22 mouse cellular contexts compared by ENCODE assay signal in the genomic region with DNA sequence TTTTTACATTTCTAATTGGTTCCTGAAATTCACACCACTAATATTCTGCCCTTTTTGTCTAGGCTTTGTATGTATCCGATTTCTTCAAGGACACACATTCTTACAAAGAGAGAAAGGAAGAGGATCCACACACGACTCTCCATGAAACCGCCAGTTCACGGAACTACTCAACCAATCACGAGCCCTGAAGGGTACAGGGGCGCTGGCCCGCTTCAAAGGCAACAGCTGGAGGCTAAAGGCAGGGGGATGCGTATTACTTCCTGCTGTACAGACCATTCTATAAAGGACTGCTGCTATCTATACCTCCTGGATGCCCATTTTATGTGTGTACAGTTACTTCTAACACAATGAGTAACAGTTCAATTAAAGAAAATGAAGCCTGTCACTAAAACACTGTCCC. TPM values are rescaled to one million over a fixed set of nuclear protein-coding genes. Genes with fewer than 3 reads are reported as not detected.
DNase-seq lines count a peak whose midpoint lies in the region; ATAC-seq and TF ChIP-seq lines count a peak whose summit lies in the region.
"Had no signal": no experiment of that assay in that cellular context is flagged by ENCODE, and none has a peak within 500 bp of the region (broad histone marks: within the 10 kb centered on the region; RNA-seq: fewer than 3 reads in every experiment).

No protein-coding gene starts in this region.

- H3K27ac ChIP-seq in heart, embryonic 10.5 days: no peak overlapping the region
- no peak overlapping the region for H3K27ac ChIP-seq in heart, adult 2 months
- 0 out of 2 replicates have a peak overlapping the region, but pooled peaks have one; percentile 9 for H3K27ac ChIP-seq in liver, embryonic 15.5 days (replicated peaks)
- no peak overlapping the region for H3K27ac ChIP-seq in liver, embryonic 11.5 days (ENCODE audit: low read depth, low read length)
- H3K27ac ChIP-seq: embryonic facial prominence, embryonic 13.5 days; embryonic facial prominence, embryonic 15.5 days; forebrain, embryonic 10.5 days; forebrain, embryonic 12.5 days had no signal

- no peak for TF ChIP-seq POLR2A in heart, adult 2 months (IDR thresholded peaks at IDR 0.05; ENCODE audit: insufficient read depth, low read depth, low read length)

- no peak for TF ChIP-seq CTCF in heart, adult 2 months (IDR thresholded peaks at IDR 0.05)

- H3K4me3 ChIP-seq in heart, embryonic 10.5 days: no peak overlapping the region
- H3K4me3 ChIP-seq in heart, adult 2 months: no peak overlapping the region
- H3K4me3 ChIP-seq in liver, embryonic 15.5 days (replicated peaks): no peak overlapping the region
- H3K4me3 ChIP-seq in liver, embryonic 11.5 days (ENCODE audit: low read depth, low read length): no peak overlapping the region
- H3K4me3 ChIP-seq: embryonic facial prominence, embryonic 13.5 days; embryonic facial prominence, embryonic 15.5 days; erythroblast, embryonic 14.5 days; forebrain, embryonic 10.5 days; forebrain, embryonic 12.5 days had no signal

- TF ChIP-seq EP300 in heart, adult 2 months (IDR thresholded peaks at IDR 0.05; ENCODE audit: insufficient read depth, low read depth, low read length): no peak

- no peaks in the 10 kb centered on the region for H3K27me3 ChIP-seq in heart, embryonic 10.5 days (ENCODE audit: insufficient read depth, poor library complexity, severe bottlenecking)
- no peaks in the 10 kb centered on the region for H3K27me3 ChIP-seq in heart, adult 2 months (ENCODE audit: control insufficient read depth, insufficient read depth, low read length)
- no peaks in the 10 kb centered on the region for H3K27me3 ChIP-seq in liver, embryonic 15.5 days
- no peaks in the 10 kb centered on the region for H3K27me3 ChIP-seq in liver, embryonic 11.5 days (replicated peaks; ENCODE audit: control insufficient read depth, insufficient read depth, low read length)
- H3K27me3 ChIP-seq: embryonic facial prominence, embryonic 13.5 days; embryonic facial prominence, embryonic 15.5 days; forebrain, embryonic 12.5 days had no signal

- no peak for ATAC-seq in liver, embryonic 15.5 days (ENCODE audit: insufficient read depth)
- ATAC-seq in liver, embryonic 11.5 days (replicated peaks; ENCODE audit: low FRiP score): no peak
- ATAC-seq: forebrain, embryonic 14.5 days; forebrain, embryonic 16.5 days had no signal

- H3K36me3 ChIP-seq in heart, embryonic 10.5 days: peaks cover 87% of the 10 kb centered on the region
- H3K36me3 ChIP-seq in heart, adult 2 months (ENCODE audit: control insufficient read depth, insufficient read depth, low read length): peaks cover 12% of the 10 kb centered on the region
- peaks cover 99% of the 10 kb centered on the region for H3K36me3 ChIP-seq in liver, embryonic 15.5 days (replicated peaks)
- H3K36me3 ChIP-seq in liver, embryonic 11.5 days (ENCODE audit: control insufficient read depth, insufficient read depth, low read length): peaks cover 30% of the 10 kb centered on the region

- H3K4me2 ChIP-seq in liver, embryonic 15.5 days: no peak overlapping the region
- H3K4me2 ChIP-seq in liver, embryonic 11.5 days: no peak overlapping the region
- H3K4me2 ChIP-seq: embryonic facial prominence, embryonic 13.5 days; embryonic facial prominence, embryonic 15.5 days; forebrain, embryonic 12.5 days had no signal

- H3K9ac ChIP-seq in heart, adult 2 months (ENCODE audit: low read depth, low read length): no peak overlapping the region
- H3K9ac ChIP-seq in liver, embryonic 15.5 days: no peak overlapping the region
- H3K9ac ChIP-seq in liver, embryonic 11.5 days (ENCODE audit: low read depth, low read length): no peak overlapping the region
- H3K9ac ChIP-seq: embryonic facial prominence, embryonic 13.5 days; embryonic facial prominence, embryonic 15.5 days; forebrain, embryonic 12.5 days had no signal

- intact Hi-C loops in heart, adult 2 months (cut with DNase I): loop anchor here (5.0 kb wide), 1 partner anchor 35 kb away; no protein-coding TSS in a partner anchor

- WGBS in heart, embryonic 10.5 days: 94% methylated on average over 8 of the region's 8 CpGs
- WGBS in heart, adult 2 months: 93% methylated on average over 8 of the region's 8 CpGs
- 87% methylated on average over 8 of the region's 8 CpGs for WGBS in liver, embryonic 15.5 days (ENCODE audit: insufficient replicate concordance)
- 93% methylated on average over 8 of the region's 8 CpGs for WGBS in liver, embryonic 11.5 days

- H3K79me2 ChIP-seq in heart, adult 2 months (replicated peaks; ENCODE audit: control insufficient read depth, insufficient read depth, low read length): 0 out of 2 replicates have a peak, but pooled peaks cover under 1% of the 10 kb centered on the region

- H3K4me1 ChIP-seq in heart, embryonic 10.5 days: 0 out of 2 replicates have a peak, but pooled peaks cover 2% of the 10 kb centered on the region
- H3K4me1 ChIP-seq in heart, adult 2 months (ENCODE audit: control insufficient read depth, insufficient read depth, low read length): peaks cover under 1% of the 10 kb centered on the region
- H3K4me1 ChIP-seq in liver, embryonic 15.5 days (replicated peaks): peaks cover 32% of the 10 kb centered on the region
- peaks cover 8% of the 10 kb centered on the region for H3K4me1 ChIP-seq in liver, embryonic 11.5 days (replicated peaks; ENCODE audit: control insufficient read depth, insufficient read depth, low read length)
- H3K4me1 ChIP-seq: embryonic facial prominence, embryonic 13.5 days; embryonic facial prominence, embryonic 15.5 days; forebrain, embryonic 10.5 days had no signal

- no peaks in the 10 kb centered on the region for H3K9me3 ChIP-seq in heart, embryonic 10.5 days
- no peaks in the 10 kb centered on the region for H3K9me3 ChIP-seq in liver, embryonic 15.5 days (replicated peaks)
- H3K9me3 ChIP-seq in liver, embryonic 11.5 days (ENCODE audit: control insufficient read depth, low read length): no peaks in the 10 kb centered on the region
- H3K9me3 ChIP-seq: embryonic facial prominence, embryonic 13.5 days; embryonic facial prominence, embryonic 15.5 days; forebrain, embryonic 10.5 days; forebrain, embryonic 12.5 days had no signal

- peak; percentile 70 for DNase-seq in heart, embryonic 10.5 days (ENCODE audit: low spot score)
- no peak for DNase-seq in heart, adult 2 months
- no peak for DNase-seq in liver, embryonic 11.5 days (ENCODE audit: low spot score)
- no peak for DNase-seq in kidney, adult 11 months
- DNase-seq: adrenal gland, adult 2 months; adrenal gland, postnatal 10 days; adrenal gland, postnatal 25 days; cerebellum, adult 11 months; cerebellum, adult 18-20 months; cerebellum, adult 8-10 months; cerebellum, adult 9-11 months; cerebellum, postnatal 14 days; cerebellum, postnatal 36 days; embryo, embryonic 11 days had no signal

RNA-seq across cellular contexts. Expression of a gene that starts 59.8 kb away (rescaled TPM):
- 68.3 and 68.9 TPM in 2 replicates for polyA plus RNA-seq in heart, embryonic 10.5 days (2016; fragmentation: Nextera tagmentation; extraction: Ambion mirVana)
- 10 to 100 TPM; 24.7 to 28.5 TPM for total RNA-seq in heart, adult 2 months (2021)
- polyA plus RNA-seq in heart, adult 2 months (2012; rRNA removed): 5.5 and 12.5 TPM in 2 replicates
- 30.5 and 31.4 TPM in 2 replicates for polyA plus RNA-seq in liver, embryonic 15.5 days (2015; fragmentation: Nextera tagmentation; extraction: Ambion mirVana)
- polyA plus RNA-seq in liver, embryonic 11.5 days (2014; fragmentation: Nextera tagmentation; extraction: Ambion mirVana): 90.9 and 101 TPM in 2 replicates

RNA-seq across cellular contexts. Expression of a gene that starts 59.9 kb away (rescaled TPM):
- polyA plus RNA-seq in heart, embryonic 10.5 days (2016; fragmentation: Nextera tagmentation; extraction: Ambion mirVana): 19.7 and 24.7 TPM in 2 replicates
- 10 to 100 TPM; 14.2 to 15.7 TPM for total RNA-seq in heart, adult 2 months (2021)
- 3.3 and 6.7 TPM in 2 replicates for polyA plus RNA-seq in heart, adult 2 months (2012; rRNA removed)
- polyA plus RNA-seq in liver, embryonic 15.5 days (2015; fragmentation: Nextera tagmentation; extraction: Ambion mirVana): 6.1 and 6.3 TPM in 2 replicates
- 19.4 and 23.1 TPM in 2 replicates for polyA plus RNA-seq in liver, embryonic 11.5 days (2014; fragmentation: Nextera tagmentation; extraction: Ambion mirVana)
